18 mouse cellular contexts compared by ENCODE assay signal in genomic region chr7:127952864-127953581, GRCm38 (mm10). TPM values are rescaled to one million over a fixed set of nuclear protein-coding genes. Genes with fewer than 3 reads are reported as not detected.
DNase-seq lines count a peak whose midpoint lies in the region; ATAC-seq and TF ChIP-seq lines count a peak whose summit lies in the region.
"Had no signal": no experiment of that assay in that cellular context is flagged by ENCODE, and none has a peak within 500 bp of the region (broad histone marks: within the 10 kb centered on the region; RNA-seq: fewer than 3 reads in every experiment).

No protein-coding gene starts in this region.

- no peak overlapping the region for H3K27ac ChIP-seq in liver, embryonic 11.5 days (ENCODE audit: low read depth, low read length)
- H3K27ac ChIP-seq in liver, embryonic 12.5 days, result no peak overlapping the region
- no peak overlapping the region for H3K27ac ChIP-seq in stomach, postnatal 0 days (replicated peaks)
- H3K27ac ChIP-seq: heart, adult 2 months; hindbrain, embryonic 12.5 days; liver, embryonic 15.5 days; neural tube, embryonic 15.5 days had no signal

- DNase-seq in liver, embryonic 11.5 days (ENCODE audit: low spot score), result peak; percentile 30
- peak; percentile 59 for DNase-seq in thymus, postnatal 4 days
- no peak for DNase-seq in stomach, postnatal 0 days (ENCODE audit: low spot score)
- DNase-seq in cerebellum, adult 18-20 months, result no peak
- DNase-seq in frontal cortex, postnatal 25 days (ENCODE audit: low spot score in 2 of 2), result no peak
- DNase-seq: adrenal gland, postnatal 25 days; cerebellum, adult 2 months; heart, adult 2 months; lung, postnatal 10 days had no signal

- no peak overlapping the region for H3K4me3 ChIP-seq in liver, embryonic 11.5 days (ENCODE audit: low read depth, low read length)
- H3K4me3 ChIP-seq in liver, embryonic 12.5 days, result no peak overlapping the region
- H3K4me3 ChIP-seq in stomach, postnatal 0 days (ENCODE audit: low read depth, low read length), result no peak overlapping the region
- H3K4me3 ChIP-seq: erythroblast, embryonic 14.5 days; heart, adult 2 months; hindbrain, embryonic 12.5 days; liver, embryonic 15.5 days; neural tube, embryonic 15.5 days had no signal

- H3K9me3 ChIP-seq in liver, embryonic 11.5 days (ENCODE audit: control insufficient read depth, low read length), result no peaks in the 10 kb centered on the region
- H3K9me3 ChIP-seq in liver, embryonic 12.5 days (replicated peaks), result no peaks in the 10 kb centered on the region
- no peaks in the 10 kb centered on the region for H3K9me3 ChIP-seq in stomach, postnatal 0 days (ENCODE audit: control insufficient read depth, low read length)
- H3K9me3 ChIP-seq: hindbrain, embryonic 12.5 days; liver, embryonic 15.5 days; neural tube, embryonic 15.5 days had no signal

- H3K36me3 ChIP-seq in liver, embryonic 11.5 days (ENCODE audit: control insufficient read depth, insufficient read depth, low read length), result no peaks in the 10 kb centered on the region
- H3K36me3 ChIP-seq in liver, embryonic 12.5 days, result no peaks in the 10 kb centered on the region
- no peaks in the 10 kb centered on the region for H3K36me3 ChIP-seq in stomach, postnatal 0 days (ENCODE audit: control insufficient read depth, insufficient read depth, low read length)
- H3K36me3 ChIP-seq: hindbrain, embryonic 12.5 days; liver, embryonic 15.5 days; neural tube, embryonic 15.5 days had no signal

- no peak for ATAC-seq in liver, embryonic 11.5 days (replicated peaks; ENCODE audit: low FRiP score)
- ATAC-seq in liver, embryonic 12.5 days, result no peak
- peak; percentile 46 for ATAC-seq in activated CD4-positive, CD25-positive, alpha-beta regulatory T cell, adult 4 months
- peak; percentile 56; the same call in 1 of the 2 replicates for ATAC-seq in monocyte, adult 5-6 weeks (replicated peaks; ENCODE audit: insufficient number of reproducible peaks, low FRiP score, low TSS enrichment, poor library complexity, severe bottlenecking)
- no peak for ATAC-seq in stomach, postnatal 0 days (ENCODE audit: low FRiP score, low TSS enrichment)
- ATAC-seq: forebrain, embryonic 14.5 days had no signal

- no peak for TF ChIP-seq CTCF in stomach, postnatal 0 days (IDR thresholded peaks at IDR 0.05; ENCODE audit: low read depth)

- 26% methylated on average over 13 of the region's 13 CpGs for WGBS in liver, embryonic 11.5 days
- 23% methylated on average over 13 of the region's 13 CpGs for WGBS in liver, embryonic 12.5 days (ENCODE audit: insufficient replicate concordance)
- 37% methylated on average over 13 of the region's 13 CpGs for WGBS in stomach, postnatal 0 days

- no peak overlapping the region for H3K9ac ChIP-seq in liver, embryonic 11.5 days (ENCODE audit: low read depth, low read length)
- no peak overlapping the region for H3K9ac ChIP-seq in liver, embryonic 12.5 days
- H3K9ac ChIP-seq in stomach, postnatal 0 days (ENCODE audit: low read length), result no peak overlapping the region
- H3K9ac ChIP-seq: hindbrain, embryonic 12.5 days; liver, embryonic 15.5 days; neural tube, embryonic 15.5 days had no signal

- no peak overlapping the region for H3K4me2 ChIP-seq in liver, embryonic 11.5 days
- H3K4me2 ChIP-seq in liver, embryonic 12.5 days, result no peak overlapping the region
- H3K4me2 ChIP-seq in stomach, postnatal 0 days (replicated peaks; ENCODE audit: low read depth), result no peak overlapping the region
- H3K4me2 ChIP-seq: hindbrain, embryonic 12.5 days; liver, embryonic 15.5 days; neural tube, embryonic 15.5 days had no signal

- no peaks in the 10 kb centered on the region for H3K4me1 ChIP-seq in liver, embryonic 11.5 days (replicated peaks; ENCODE audit: control insufficient read depth, insufficient read depth, low read length)
- no peaks in the 10 kb centered on the region for H3K4me1 ChIP-seq in liver, embryonic 12.5 days
- no peaks in the 10 kb centered on the region for H3K4me1 ChIP-seq in stomach, postnatal 0 days (replicated peaks; ENCODE audit: control insufficient read depth, insufficient read depth)
- H3K4me1 ChIP-seq: hindbrain, embryonic 12.5 days; liver, embryonic 15.5 days; neural tube, embryonic 15.5 days had no signal

- TF ChIP-seq EP300 in stomach, postnatal 0 days (optimal IDR thresholded peaks at IDR 0.05), result no peak

- no peaks in the 10 kb centered on the region for H3K27me3 ChIP-seq in liver, embryonic 11.5 days (replicated peaks; ENCODE audit: control insufficient read depth, insufficient read depth, low read length)
- peaks cover 10% of the 10 kb centered on the region for H3K27me3 ChIP-seq in liver, embryonic 12.5 days (replicated peaks)
- no peaks in the 10 kb centered on the region for H3K27me3 ChIP-seq in stomach, postnatal 0 days (ENCODE audit: control insufficient read depth, insufficient read depth, low read length)
- H3K27me3 ChIP-seq: neural tube, embryonic 15.5 days had no signal

RNA-seq across cellular contexts. Expression of gene Prss36, which starts 6.5 kb away (rescaled TPM):
- polyA plus RNA-seq in liver, embryonic 11.5 days (2014; fragmentation: Nextera tagmentation; extraction: Ambion mirVana), result 7.9 and 9.4 TPM in 2 replicates
- 3.9 and 5.1 TPM in 2 replicates for polyA plus RNA-seq in liver, embryonic 12.5 days (2016; fragmentation: Nextera tagmentation; extraction: Ambion mirVana)
- 1 to 10 TPM; 2.1 to 3.6 TPM for polyA plus RNA-seq in activated CD4-positive, CD25-positive, alpha-beta regulatory T cell, adult 4 months (2017; shearing (Covaris generic))
- 1.1 TPM in 2 of 3 replicates, not detected in the other for total RNA-seq in monocyte, adult 5-6 weeks (2017)
- polyA plus RNA-seq in stomach, postnatal 0 days (2015; fragmentation: Nextera tagmentation; extraction: Ambion mirVana), result 9.1 and 9.7 TPM in 2 replicates

RNA-seq across cellular contexts. Expression of gene Fus, which starts 14.2 kb away (rescaled TPM):
- polyA plus RNA-seq in liver, embryonic 11.5 days (2014; fragmentation: Nextera tagmentation; extraction: Ambion mirVana), result 28.1 and 34.4 TPM in 2 replicates
- polyA plus RNA-seq in liver, embryonic 12.5 days (2016; fragmentation: Nextera tagmentation; extraction: Ambion mirVana), result 217 and 225 TPM in 2 replicates
- polyA plus RNA-seq in activated CD4-positive, CD25-positive, alpha-beta regulatory T cell, adult 4 months (2017; shearing (Covaris generic)), result 10 to 100 TPM; 36.5 to 39.3 TPM
- 85.2 to 172 TPM (median 110 TPM) in 3 replicates for total RNA-seq in monocyte, adult 5-6 weeks (2017)
- polyA plus RNA-seq in stomach, postnatal 0 days (2015; fragmentation: Nextera tagmentation; extraction: Ambion mirVana), result 124 and 130 TPM in 2 replicates

RNA-seq across cellular contexts. Expression of gene Prss8, which starts 23.1 kb away (rescaled TPM):
- 3.4 and 6.3 TPM in 2 replicates for polyA plus RNA-seq in liver, embryonic 11.5 days (2014; fragmentation: Nextera tagmentation; extraction: Ambion mirVana)
- 4.0 and 4.4 TPM in 2 replicates for polyA plus RNA-seq in liver, embryonic 12.5 days (2016; fragmentation: Nextera tagmentation; extraction: Ambion mirVana)
- polyA plus RNA-seq in activated CD4-positive, CD25-positive, alpha-beta regulatory T cell, adult 4 months (2017; shearing (Covaris generic)), result not detected
- total RNA-seq in monocyte, adult 5-6 weeks (2017), result not detected in 3 replicates
- polyA plus RNA-seq in stomach, postnatal 0 days (2015; fragmentation: Nextera tagmentation; extraction: Ambion mirVana), result 77.4 and 85.3 TPM in 2 replicates
- total RNA-seq: gastrocnemius, adult 18-20 months; heart, adult 2 months had no signal
- polyA plus RNA-seq: erythroblast, embryonic 14.5 days had no signal

RNA-seq across cellular contexts. Expression of gene Pycard, which starts 40.6 kb away (rescaled TPM):
- 46.3 and 51.1 TPM in 2 replicates for polyA plus RNA-seq in liver, embryonic 11.5 days (2014; fragmentation: Nextera tagmentation; extraction: Ambion mirVana)
- polyA plus RNA-seq in liver, embryonic 12.5 days (2016; fragmentation: Nextera tagmentation; extraction: Ambion mirVana), result 32.9 and 33.8 TPM in 2 replicates
- polyA plus RNA-seq in activated CD4-positive, CD25-positive, alpha-beta regulatory T cell, adult 4 months (2017; shearing (Covaris generic)), result 100 to 1,000 TPM; 429 to 455 TPM
- 65.7 to 90.8 TPM (median 79.5 TPM) in 3 replicates for total RNA-seq in monocyte, adult 5-6 weeks (2017)
- polyA plus RNA-seq in stomach, postnatal 0 days (2015; fragmentation: Nextera tagmentation; extraction: Ambion mirVana), result 266 and 273 TPM in 2 replicates

RNA-seq across cellular contexts. Expression of gene Kat8, which starts 40.7 kb away (rescaled TPM):
- polyA plus RNA-seq in liver, embryonic 11.5 days (2014; fragmentation: Nextera tagmentation; extraction: Ambion mirVana), result 44.2 and 47.0 TPM in 2 replicates
- 29.5 and 31.0 TPM in 2 replicates for polyA plus RNA-seq in liver, embryonic 12.5 days (2016; fragmentation: Nextera tagmentation; extraction: Ambion mirVana)
- polyA plus RNA-seq in activated CD4-positive, CD25-positive, alpha-beta regulatory T cell, adult 4 months (2017; shearing (Covaris generic)), result 10 to 100 TPM; 29.9 to 32.1 TPM
- 48.9 to 58.0 TPM (median 55.2 TPM) in 3 replicates for total RNA-seq in monocyte, adult 5-6 weeks (2017)
- 15.1 and 16.6 TPM in 2 replicates for polyA plus RNA-seq in stomach, postnatal 0 days (2015; fragmentation: Nextera tagmentation; extraction: Ambion mirVana)

Comparison
In these comparisons a context has a peak if more than half of its experiments do, and no peak if none do; other contexts are left out.
1. ATAC-seq: peak in activated CD4-positive, CD25-positive, alpha-beta regulatory T cell, adult 4 months (single experiment) and monocyte, adult 5-6 weeks (single experiment); none in liver, embryonic 11.5 days (single experiment), liver, embryonic 12.5 days (single experiment) and stomach, postnatal 0 days (single experiment).
2. DNase-seq: peak in liver, embryonic 11.5 days (single experiment) and thymus, postnatal 4 days (single experiment); none in stomach, postnatal 0 days (single experiment), cerebellum, adult 18-20 months (0 of 2) and frontal cortex, postnatal 25 days (0 of 2).
3. RNA of gene Prss8, which starts 23.1 kb away (polyA plus RNA-seq): 77.4 to 85.3 TPM in stomach, postnatal 0 days; 4.0 to 4.4 TPM in liver, embryonic 12.5 days, 3.4 to 6.3 TPM in liver, embryonic 11.5 days and not detected in activated CD4-positive, CD25-positive, alpha-beta regulatory T cell, adult 4 months; every median in the first group is over 10 times any median in the second.